Mouse (Mus musculus): ENCODE measurements at regions not wholly inside any gene's neighbourhood (a gene's known extent, or its start where the extent isn't known, plus 50 kb on each side); places are given as distances from the start of the nearest gene placed in this dataset.

- WGBS, result 60% methylated on average over 15 of the region's 15 CpGs
- H3K27ac ChIP-seq, result no peak overlapping the region
- H3K27me3 ChIP-seq (ENCODE audit: insufficient read depth, poor library complexity, severe bottlenecking), result peaks cover 23% of the 10 kb centered on the region
- DNase-seq (ENCODE audit: low spot score), result no peak
- H3K9me3 ChIP-seq, result no peaks in the 10 kb centered on the region
- no peak overlapping the region for H3K4me3 ChIP-seq
- H3K36me3 ChIP-seq, result no peaks in the 10 kb centered on the region
- peaks cover 28% of the 10 kb centered on the region for H3K4me1 ChIP-seq (replicated peaks)
Measured at GRCm38 (mm10) chr8:26815020-26815584, 162.0 kb upstream of the Zfp703 start.

GRCm38 (mm10) chr8:26816977-26817376 is 160.1 kb upstream of the Zfp703 start:
- Histone ChIP-seq H3K27ac (no peak overlapping the region), H3K4me3 (no peak overlapping the region), H3K27me3 (ENCODE audit: insufficient read depth, poor library complexity, severe bottlenecking) (peaks cover 18% of the 10 kb centered on the region; the same call in 1 of the 2 replicates), H3K4me1 (replicated peaks) (peaks cover 20% of the 10 kb centered on the region), H3K36me3 (no peaks in the 10 kb centered on the region), H3K9me3 (no peaks in the 10 kb centered on the region)
- WGBS, result 82% methylated on average over 7 of the region's 7 CpGs
- DNase-seq (ENCODE audit: low spot score), result no peak

DNA sequence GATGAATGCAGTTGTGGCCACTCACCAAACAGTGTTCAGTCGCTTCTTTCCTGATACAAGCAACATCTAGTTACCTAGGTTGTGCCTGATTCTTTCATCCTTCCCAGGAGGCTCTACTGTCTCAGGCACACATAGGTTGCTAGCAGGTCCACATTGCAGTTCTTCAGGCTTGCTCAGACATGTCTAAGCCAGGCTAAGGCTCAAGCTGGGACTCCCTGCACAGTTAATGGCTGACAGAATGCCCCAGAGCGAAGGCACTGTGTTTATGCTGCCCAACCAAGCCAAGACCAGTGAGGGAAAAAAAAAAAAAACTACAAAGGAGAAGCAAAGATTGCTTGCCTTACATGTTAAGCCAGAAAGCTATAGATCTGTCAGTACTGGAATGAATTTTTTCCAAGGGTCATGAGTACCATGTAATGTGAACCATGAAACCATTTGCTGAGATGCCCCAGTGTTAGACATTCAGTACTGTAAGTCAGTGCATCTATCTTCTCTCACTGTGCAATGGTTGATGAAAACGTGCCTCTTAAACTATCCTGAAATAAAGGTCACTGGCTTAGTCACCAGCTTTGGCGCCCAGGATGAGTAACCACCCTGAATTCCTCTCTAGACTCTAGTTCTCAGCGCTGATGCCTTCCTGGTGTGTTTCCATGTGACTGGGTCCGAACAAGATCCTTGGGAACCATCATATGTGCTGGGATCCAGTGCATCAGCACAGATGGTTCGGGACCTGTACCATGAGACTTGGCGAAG is 152.8 kb upstream of the Zfp703 start:
- DNase-seq (ENCODE audit: low spot score), result no peak
- Histone ChIP-seq H3K27me3 (ENCODE audit: insufficient read depth, poor library complexity, severe bottlenecking) (no peaks in the 10 kb centered on the region), H3K4me3 (no peak overlapping the region), H3K9me3 (0 out of 2 replicates have a peak, but pooled peaks cover 6% of the 10 kb centered on the region), H3K27ac (no peak overlapping the region), H3K4me1 (replicated peaks) (peaks cover 12% of the 10 kb centered on the region), H3K36me3 (no peaks in the 10 kb centered on the region)
- WGBS, result 87% methylated on average over 8 of the region's 8 CpGs

- H3K4me3 ChIP-seq, result no peak overlapping the region
- no peaks in the 10 kb centered on the region for H3K9me3 ChIP-seq
- H3K27me3 ChIP-seq (ENCODE audit: insufficient read depth, poor library complexity, severe bottlenecking), result peaks cover 9% of the 10 kb centered on the region
- no peak overlapping the region for H3K27ac ChIP-seq
- H3K4me1 ChIP-seq (replicated peaks), result peaks cover 24% of the 10 kb centered on the region
- DNase-seq (ENCODE audit: low spot score), result peak; percentile 40
- WGBS, result 46% methylated on average over 10 of the region's 10 CpGs
- H3K36me3 ChIP-seq, result no peaks in the 10 kb centered on the region
Measured at GRCm38 (mm10) chr8:26828311-26828909, 148.7 kb upstream of the Zfp703 start.

- no peak overlapping the region for H3K4me3 ChIP-seq
- H3K9me3 ChIP-seq, result no peaks in the 10 kb centered on the region
- peaks cover 33% of the 10 kb centered on the region for H3K4me1 ChIP-seq (replicated peaks)
- DNase-seq (ENCODE audit: low spot score), result no peak
- H3K27ac ChIP-seq, result no peak overlapping the region
- H3K27me3 ChIP-seq (ENCODE audit: insufficient read depth, poor library complexity, severe bottlenecking), result peaks cover 13% of the 10 kb centered on the region
- 88% methylated on average over 4 of the region's 4 CpGs for WGBS
- no peaks in the 10 kb centered on the region for H3K36me3 ChIP-seq
Measured at GRCm38 (mm10) chr8:26829313-26829712, 147.8 kb upstream of the Zfp703 start.

- Histone ChIP-seq H3K27ac (no peak overlapping the region), H3K4me1 (replicated peaks) (peaks cover 48% of the 10 kb centered on the region), H3K9me3 (no peaks in the 10 kb centered on the region), H3K36me3 (no peaks in the 10 kb centered on the region), H3K27me3 (ENCODE audit: insufficient read depth, poor library complexity, severe bottlenecking) (peaks cover 20% of the 10 kb centered on the region), H3K4me3 (no peak overlapping the region)
- WGBS, result 42% methylated on average over 5 of the region's 5 CpGs
- DNase-seq (ENCODE audit: low spot score), result no peak
Measured at GRCm38 (mm10) chr8:26831148-26831547, 146.0 kb upstream of the Zfp703 start.

- 75% methylated on average over 6 of the region's 6 CpGs for WGBS
- Histone ChIP-seq H3K27ac (0 out of 2 replicates have a peak overlapping the region, but pooled peaks have one; percentile 8), H3K27me3 (ENCODE audit: insufficient read depth, poor library complexity, severe bottlenecking) (peaks cover 20% of the 10 kb centered on the region), H3K4me3 (no peak overlapping the region), H3K9me3 (no peaks in the 10 kb centered on the region), H3K36me3 (no peaks in the 10 kb centered on the region), H3K4me1 (replicated peaks) (peaks cover 48% of the 10 kb centered on the region)
- no peak for DNase-seq (ENCODE audit: low spot score)
Measured at GRCm38 (mm10) chr8:26831790-26832189, 145.3 kb upstream of the Zfp703 start.

DNA sequence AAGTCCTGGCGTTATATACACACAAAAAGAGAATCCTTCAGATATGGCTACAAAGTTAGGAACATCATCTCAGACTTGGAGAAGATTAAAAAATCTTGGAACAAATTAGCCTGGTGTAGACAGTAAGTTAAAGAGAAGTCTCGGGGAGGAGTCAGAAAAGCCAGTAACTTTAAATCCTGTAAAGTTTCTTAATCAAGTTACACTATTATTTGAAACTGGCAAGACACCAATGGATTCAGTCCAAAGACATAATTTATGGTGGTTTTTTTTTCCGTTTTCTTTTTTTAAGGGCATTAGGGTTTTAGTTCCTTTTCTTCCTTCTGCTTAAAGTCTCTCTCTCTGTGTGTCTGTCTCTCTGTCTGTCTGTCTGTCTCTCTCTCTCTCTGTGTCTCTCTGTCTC is 144.6 kb upstream of the Zfp703 start:
- WGBS, result 83% methylated on average over 3 of the region's 3 CpGs
- DNase-seq (ENCODE audit: low spot score), result no peak
- H3K27ac ChIP-seq, result no peak overlapping the region
- peaks cover 20% of the 10 kb centered on the region for H3K27me3 ChIP-seq (ENCODE audit: insufficient read depth, poor library complexity, severe bottlenecking)
- no peaks in the 10 kb centered on the region for H3K9me3 ChIP-seq
- no peaks in the 10 kb centered on the region for H3K36me3 ChIP-seq
- H3K4me3 ChIP-seq, result no peak overlapping the region
- H3K4me1 ChIP-seq (replicated peaks), result peaks cover 45% of the 10 kb centered on the region

DNA sequence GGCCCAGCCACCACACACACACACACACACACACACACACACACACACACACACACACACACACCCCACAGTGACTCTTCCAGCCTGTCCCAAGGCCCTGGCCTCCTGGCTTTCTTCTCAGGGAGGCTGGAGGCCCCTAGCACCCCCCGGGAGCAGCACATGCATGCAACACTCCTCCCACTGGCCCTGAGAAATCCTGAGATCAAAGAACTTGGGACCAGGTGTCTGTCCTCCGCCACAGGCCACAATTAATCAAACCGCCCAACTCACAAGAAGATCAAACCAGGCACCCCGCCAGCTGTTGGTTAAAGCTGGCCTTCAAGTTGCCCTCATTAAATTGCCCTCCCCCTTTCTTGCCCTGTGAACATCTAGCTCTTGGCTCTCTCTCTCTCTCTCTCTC is 143.8 kb upstream of the Zfp703 start:
- DNase-seq (ENCODE audit: low spot score), result peak; percentile 62
- H3K4me3 ChIP-seq, result no peak overlapping the region
- H3K4me1 ChIP-seq (replicated peaks), result peaks cover 39% of the 10 kb centered on the region
- peaks cover 20% of the 10 kb centered on the region for H3K27me3 ChIP-seq (ENCODE audit: insufficient read depth, poor library complexity, severe bottlenecking)
- H3K9me3 ChIP-seq, result no peaks in the 10 kb centered on the region
- 18% methylated on average over 4 of the region's 4 CpGs for WGBS
- no peaks in the 10 kb centered on the region for H3K36me3 ChIP-seq
- peak overlapping the region; percentile 69 for H3K27ac ChIP-seq

DNA sequence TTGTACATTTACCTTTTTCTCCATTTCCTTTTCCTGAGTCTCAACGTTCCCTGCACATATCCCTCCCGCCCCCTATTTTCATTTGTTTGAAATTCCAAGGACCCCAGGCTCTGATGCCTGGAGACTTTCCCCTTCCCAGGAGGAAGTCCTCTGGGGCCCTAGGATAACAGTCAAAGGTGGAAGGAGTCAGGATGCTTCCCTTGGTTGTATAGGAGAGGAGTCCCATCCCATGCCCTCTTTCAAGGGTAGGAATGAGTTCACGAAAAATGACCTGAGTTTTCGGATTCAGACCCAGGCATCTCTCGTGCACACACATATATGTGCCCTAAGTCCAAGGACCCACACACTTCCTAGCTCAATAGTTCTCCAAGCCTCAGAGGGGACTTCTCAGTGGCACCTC is 143.3 kb upstream of the Zfp703 start:
- Histone ChIP-seq H3K9me3 (no peaks in the 10 kb centered on the region), H3K4me3 (no peak overlapping the region), H3K36me3 (no peaks in the 10 kb centered on the region), H3K4me1 (replicated peaks) (peaks cover 36% of the 10 kb centered on the region), H3K27ac (peak overlapping the region; percentile 23; the same call in 1 of the 2 replicates), H3K27me3 (ENCODE audit: insufficient read depth, poor library complexity, severe bottlenecking) (peaks cover 23% of the 10 kb centered on the region)
- DNase-seq (ENCODE audit: low spot score), result no peak
- WGBS, result 54% methylated on average over 5 of the region's 5 CpGs

DNA sequence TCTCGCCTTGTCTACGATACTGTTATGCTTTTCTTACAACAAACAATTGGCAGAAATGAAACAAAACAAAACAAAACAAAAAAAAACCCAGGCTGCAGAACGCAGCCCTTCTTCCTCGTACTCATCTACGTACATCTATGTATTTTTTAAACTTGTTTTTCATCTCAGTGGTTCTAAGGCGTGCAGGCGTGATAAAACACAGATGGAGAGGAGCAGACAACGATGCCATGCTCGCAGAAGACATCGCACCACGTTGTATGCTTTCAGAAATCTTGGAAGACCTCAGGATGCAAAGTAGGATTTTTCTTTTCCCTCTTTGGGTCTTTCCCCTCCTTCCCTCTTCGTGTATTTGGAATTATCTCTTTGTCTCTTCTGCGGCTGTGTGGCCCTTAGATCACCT is 142.5 kb upstream of the Zfp703 start:
- Histone ChIP-seq H3K27ac (peak overlapping the region; percentile 66; the same call in 1 of the 2 replicates), H3K9me3 (no peaks in the 10 kb centered on the region), H3K36me3 (no peaks in the 10 kb centered on the region), H3K4me3 (no peak overlapping the region), H3K4me1 (replicated peaks) (peaks cover 36% of the 10 kb centered on the region), H3K27me3 (ENCODE audit: insufficient read depth, poor library complexity, severe bottlenecking) (peaks cover 23% of the 10 kb centered on the region)
- 82% methylated on average over 13 of the region's 13 CpGs for WGBS
- no peak for DNase-seq (ENCODE audit: low spot score)

- WGBS, result 46% methylated on average over 8 of the region's 8 CpGs
- Histone ChIP-seq H3K9me3 (no peaks in the 10 kb centered on the region), H3K27ac (peak overlapping the region; percentile 66; the same call in 1 of the 2 replicates), H3K4me3 (no peak overlapping the region), H3K36me3 (no peaks in the 10 kb centered on the region), H3K4me1 (replicated peaks) (peaks cover 39% of the 10 kb centered on the region), H3K27me3 (ENCODE audit: insufficient read depth, poor library complexity, severe bottlenecking) (peaks cover 23% of the 10 kb centered on the region)
- DNase-seq (ENCODE audit: low spot score), result no peak
Measured at GRCm38 (mm10) chr8:26835076-26835475, 142.0 kb upstream of the Zfp703 start.

DNA sequence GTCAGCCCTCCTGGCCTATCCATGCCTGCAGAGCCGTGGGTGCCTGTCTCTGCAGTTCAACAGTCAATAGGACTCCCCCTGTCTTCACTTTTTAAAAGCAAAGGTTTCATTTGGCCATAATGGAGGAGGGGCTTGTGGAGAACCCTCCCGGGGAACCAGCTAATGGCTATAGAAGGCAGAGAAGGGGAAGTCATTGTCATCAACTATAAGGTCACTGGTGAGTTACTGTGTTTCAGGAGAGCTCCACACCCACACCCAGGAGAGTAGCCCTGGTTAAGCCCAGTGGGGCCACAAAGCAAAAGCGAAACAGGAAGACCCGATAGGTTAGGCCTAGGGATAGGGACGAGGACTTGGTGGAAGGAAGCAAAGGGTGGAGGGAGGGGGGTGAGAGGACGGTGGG is 141.5 kb upstream of the Zfp703 start:
- Histone ChIP-seq H3K27me3 (ENCODE audit: insufficient read depth, poor library complexity, severe bottlenecking) (peaks cover 23% of the 10 kb centered on the region), H3K27ac (0 out of 2 replicates have a peak overlapping the region, but pooled peaks have one; percentile 66), H3K4me3 (no peak overlapping the region), H3K9me3 (no peaks in the 10 kb centered on the region), H3K36me3 (no peaks in the 10 kb centered on the region), H3K4me1 (replicated peaks) (peaks cover 44% of the 10 kb centered on the region)
- DNase-seq (ENCODE audit: low spot score), result no peak
- WGBS, result 58% methylated on average over 6 of the region's 6 CpGs

Data from hindbrain, embryonic 10.5 days (tissue).